Mouse (Mus musculus): Measurements from ENCODE around the gene Rsrp1.
A peak's percentile ranks its signal among the peaks of the same experiment; 100 is the strongest.

Gene Rsrp1

DNA sequence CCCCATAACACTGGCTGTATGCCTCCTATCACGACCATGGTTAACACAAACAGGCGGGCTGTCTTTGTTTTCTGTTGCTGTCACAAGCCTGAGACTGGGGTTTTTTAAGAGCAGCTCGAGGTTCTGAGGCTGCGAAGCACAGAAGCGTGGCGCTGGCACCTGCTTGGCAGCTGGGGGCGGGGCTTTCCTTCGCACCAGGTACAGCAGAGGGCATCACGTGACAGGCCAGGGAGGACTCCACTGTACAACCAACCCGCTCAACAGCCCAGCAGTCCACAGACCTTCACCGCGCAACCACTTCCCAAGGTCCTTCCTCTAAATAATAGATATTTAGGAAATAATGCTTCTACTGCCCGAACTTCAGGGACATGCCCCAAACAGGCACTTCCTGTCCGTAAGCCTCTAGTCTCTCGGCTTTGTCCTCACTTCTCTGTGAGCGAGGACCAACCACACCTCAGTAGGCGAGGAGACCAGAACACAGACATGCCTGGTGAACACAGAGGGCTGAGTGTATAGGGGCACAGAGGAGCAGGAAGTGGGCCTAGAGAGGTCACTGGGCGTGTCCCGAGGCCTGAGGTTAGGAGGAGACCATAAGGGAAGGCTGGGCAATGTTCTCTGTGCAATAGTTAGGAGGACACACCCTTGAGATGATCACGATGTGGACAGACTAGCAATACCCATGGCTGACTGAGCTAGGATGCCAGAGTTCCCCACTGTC is 44.7 kb downstream of the Rsrp1 start:
- DNase-seq = no peak

- DNase-seq = no peak
These were observed 45.2 kb downstream of the Rsrp1 start for GRCm38 (mm10) chr4:134968605-134968976.

GRCm38 (mm10) chr4:134975261-134975928 is 52.0 kb downstream of the Rsrp1 start:
- DNase-seq = peak; percentile 89

DNA sequence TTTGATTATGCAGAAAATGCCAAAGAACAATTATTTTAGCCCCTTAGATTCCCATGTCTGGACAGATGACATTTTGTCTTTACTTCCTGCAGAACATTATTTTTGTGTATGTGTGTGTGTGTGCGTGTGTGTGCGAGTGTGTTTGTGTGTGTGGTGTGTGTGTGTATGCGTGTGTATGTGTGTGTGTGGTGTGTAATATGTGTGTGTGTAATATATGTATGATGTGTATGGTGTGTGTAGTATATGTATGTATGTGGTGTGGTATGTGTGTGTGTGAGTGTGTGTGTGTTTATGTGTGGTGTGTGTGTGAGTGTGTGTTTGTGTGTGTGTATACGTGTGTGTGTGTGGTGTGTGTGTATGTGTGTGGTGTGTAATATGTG is 52.5 kb downstream of the Rsrp1 start:
- no peak for DNase-seq
